Mouse (Mus musculus) ovary, postnatal 14 days (tissue): Measurements from ENCODE around the gene Tent5b.
"Not testable (repeated sequence)": the region's sequence is repeated elsewhere in the genome, so short reads cannot be mapped to it uniquely, and the experiment has no call there.

ENCODE experiments used
- DNase-seq: peaks from one replicate; pipeline ENCODE4 v3.0.0; 2022; ENCODE audit warnings: low spot score

Gene Tent5b

DNA sequence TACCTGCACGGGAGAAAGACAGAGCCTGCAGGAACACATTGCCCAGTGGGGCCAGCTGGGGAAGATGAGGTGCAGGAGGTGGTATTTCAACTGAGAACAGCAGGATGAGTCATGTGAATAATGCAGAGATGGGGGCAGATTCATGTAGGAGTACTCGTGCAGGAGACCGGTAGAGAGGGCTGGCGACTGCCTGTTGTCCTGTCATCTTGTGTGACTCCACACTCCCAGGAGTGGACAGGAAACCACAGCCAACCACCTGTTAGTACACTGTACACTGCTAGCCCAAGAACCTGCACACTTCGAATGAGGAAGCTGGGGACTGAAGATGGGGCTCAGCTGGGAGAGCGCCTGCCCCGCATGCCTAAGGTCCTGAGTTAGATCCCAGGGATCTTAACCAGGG lies 21.6 kb downstream of the Tent5b start:
- DNase-seq, result no peak

DNA sequence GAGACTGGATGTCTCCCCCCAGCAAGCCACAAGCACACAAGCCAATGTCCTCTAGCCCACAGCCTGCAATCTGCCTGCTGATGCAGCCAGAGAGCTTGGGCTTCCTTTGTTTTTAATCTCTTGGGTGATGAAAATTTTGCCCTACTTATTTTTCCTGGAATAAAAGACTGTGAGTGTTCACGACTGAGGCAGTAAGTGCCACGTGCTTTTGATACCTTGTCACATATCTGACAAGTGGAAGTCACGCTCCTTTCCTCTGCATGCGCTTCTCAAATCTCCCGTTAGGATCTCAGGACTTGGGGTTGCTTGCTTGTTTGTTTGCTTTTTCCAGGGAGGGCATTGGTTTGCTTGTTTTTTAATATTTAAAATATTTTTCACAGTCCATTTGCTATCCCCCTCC lies 24.4 kb downstream of the Tent5b start:
- DNase-seq, result no peak

DNA sequence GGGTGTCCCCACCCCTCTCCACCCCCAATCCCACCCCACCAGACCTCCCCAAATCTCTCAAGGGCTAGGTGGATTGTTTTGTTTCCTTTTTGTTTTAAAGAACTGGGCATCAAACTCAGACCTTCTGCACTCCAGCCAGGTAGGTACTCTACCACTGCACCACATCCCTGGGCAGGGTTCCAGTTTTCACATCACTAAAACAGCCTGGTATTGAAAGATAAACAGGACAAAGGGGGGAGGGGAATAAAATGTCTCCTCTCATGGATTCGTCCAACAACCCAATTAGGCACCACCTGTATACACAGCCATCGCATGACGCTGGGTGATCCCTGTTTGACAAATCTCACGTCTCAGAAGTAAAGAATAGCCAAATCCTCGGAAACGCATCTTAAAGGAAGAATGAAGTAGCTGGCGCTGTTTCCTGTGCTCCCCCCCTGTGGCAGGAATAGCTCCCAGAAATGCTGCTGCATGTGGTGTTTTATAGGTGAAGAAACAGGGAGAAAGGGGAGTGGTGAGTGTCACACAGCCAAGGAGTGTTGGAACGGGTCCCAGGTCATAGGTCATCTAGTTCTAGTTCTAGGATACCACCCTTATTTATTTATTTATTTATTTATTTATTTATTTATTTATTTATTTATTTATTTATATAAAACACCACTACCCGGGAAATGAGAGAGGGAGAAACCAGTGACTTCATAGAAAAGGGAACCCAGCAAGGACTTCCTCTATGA lies 25.0 kb downstream of the Tent5b start:
- no peak for DNase-seq

DNA sequence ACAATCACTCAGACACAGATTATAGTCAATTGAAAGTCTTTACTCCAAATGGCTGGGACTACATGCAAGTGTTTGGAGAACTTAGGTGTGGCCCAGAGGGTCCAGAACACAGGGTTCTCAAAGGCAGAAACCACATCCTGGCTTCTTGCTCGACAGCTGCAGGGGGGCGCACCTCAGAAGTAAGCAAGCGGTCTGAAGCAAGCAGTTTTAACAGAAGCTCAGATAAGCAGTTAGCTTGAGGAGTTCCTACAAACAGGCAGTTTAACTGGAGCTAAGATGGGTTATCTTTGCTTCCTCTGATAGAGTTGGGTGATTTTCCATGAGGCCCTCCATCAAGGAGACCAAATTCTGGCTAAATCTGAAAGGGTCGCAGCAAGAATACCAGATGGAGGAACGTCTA lies 26.6 kb downstream of the Tent5b start:
- no peak for DNase-seq

DNA sequence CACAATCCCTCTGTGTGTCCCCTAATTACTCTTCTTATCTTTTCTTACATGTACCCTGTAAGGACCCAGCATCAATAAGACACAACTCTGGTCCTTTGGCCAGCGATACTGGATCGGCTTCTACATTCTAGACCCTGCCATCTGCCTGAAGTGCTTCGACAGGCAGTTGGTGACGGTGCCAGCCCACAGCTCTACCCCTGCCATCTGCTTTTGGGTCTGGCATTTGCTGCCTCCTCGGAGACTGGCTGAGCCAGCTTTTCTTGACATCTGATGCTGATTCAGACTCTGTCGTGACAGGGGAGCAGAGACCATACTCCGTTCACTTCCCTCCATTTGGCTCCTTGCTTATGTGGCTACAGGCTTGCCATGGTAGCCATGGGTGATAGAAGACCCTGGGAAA lies 29.1 kb downstream of the Tent5b start:
- no peak for DNase-seq

DNA sequence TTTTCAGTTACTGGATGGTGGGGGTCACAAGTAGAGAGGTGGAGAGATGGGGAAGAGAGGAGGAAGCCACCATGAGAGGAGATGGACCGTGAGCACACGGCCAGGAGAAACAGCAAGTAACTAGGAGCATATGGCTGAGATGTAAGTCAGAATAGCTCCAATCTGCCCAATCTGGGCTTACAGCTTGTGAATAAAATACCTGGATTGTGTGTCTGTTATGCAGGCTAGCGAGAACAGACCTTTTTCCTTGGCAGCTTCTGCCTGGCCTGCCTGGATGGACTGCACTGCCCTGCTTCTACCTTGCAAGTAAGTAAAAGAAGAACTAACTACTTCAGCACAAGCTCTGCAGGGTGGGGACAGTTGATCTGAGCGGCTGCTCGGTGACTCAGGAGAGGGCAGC lies 31.1 kb downstream of the Tent5b start:
- DNase-seq, result no peak

DNA sequence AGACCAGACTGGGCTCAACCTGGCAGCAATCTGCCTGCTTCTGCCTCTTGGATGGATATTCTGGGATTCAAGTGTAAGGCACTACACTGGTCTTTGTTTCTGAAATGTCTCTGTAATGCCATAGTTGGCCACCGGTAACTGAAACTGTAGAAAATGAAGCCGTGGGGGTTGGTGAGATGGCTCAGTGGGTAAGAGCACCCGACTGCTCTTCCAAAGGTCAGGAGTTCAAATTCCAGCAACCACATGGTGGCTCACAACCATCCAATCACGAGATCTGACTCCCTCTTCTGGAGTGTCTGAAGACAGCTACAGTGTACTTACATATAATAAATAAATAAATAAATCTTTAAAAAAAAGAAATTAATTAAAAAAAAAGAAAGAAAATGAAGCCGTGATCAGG lies 32.6 kb downstream of the Tent5b start:
- DNase-seq, result not testable (repeated sequence)

DNA sequence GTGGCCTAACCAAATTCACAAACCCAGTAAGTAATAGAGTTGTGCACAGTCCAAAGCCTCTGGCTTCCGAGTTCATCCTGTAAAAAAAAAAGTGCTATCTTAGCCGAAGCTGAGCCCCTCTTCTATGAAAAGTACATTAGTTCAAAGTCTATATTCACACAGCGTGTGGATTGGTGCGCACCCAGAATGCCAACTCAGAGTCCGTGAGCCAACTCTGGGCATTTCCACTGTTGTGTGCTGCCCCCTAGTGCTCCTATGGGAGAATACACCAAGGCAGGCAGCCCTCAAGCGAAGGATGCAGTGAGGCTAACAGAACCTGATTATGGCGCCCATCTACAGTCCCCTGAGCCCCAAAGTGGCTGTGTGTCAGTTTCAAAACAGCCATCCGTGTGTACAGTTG lies 33.0 kb downstream of the Tent5b start:
- DNase-seq, result peak; percentile 62

DNA sequence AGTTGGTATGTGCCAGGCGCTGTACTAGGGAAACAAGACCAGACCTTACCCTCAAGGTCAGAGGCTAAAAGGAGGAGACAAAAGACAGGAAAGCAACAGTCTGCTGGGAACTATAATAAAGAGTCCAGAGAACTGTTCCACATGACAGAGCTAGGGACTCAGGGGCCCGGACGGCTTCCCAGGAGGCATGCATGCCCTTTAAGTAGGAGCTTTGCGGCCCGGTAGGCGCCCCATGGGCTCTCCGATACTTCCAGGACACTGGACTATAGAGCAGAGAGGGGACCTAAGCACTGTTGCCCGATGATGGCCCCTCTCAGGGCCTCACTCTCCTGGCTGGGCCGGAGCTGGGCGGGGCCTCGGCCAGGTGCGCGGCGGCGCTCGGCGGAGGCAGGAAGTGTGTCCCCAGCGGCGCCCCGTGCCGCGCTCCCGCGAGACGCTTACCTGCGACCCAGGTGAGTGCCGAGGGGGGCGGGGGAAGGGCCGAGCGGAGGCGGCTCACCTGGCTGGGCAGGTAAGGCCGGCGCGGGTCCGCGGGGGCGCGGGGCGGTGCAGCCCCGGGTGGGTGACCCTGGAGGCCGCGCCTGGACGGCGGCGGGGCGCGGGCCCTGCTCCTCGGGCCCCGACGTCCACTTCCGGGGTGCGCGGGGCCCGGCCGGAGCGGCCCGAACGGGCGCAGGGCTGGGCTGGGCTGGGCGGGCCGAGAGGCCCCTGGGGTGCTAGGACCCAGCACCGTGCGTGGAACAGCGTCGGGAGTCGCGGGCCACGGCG lies 38.9 kb downstream of the Tent5b start, which contains the start of gene Kdf1:
TSS of gene Kdf1 (plus strand) at position 363 of the 768 bp plus-strand sequence.
- DNase-seq, result peak; percentile 48

DNA sequence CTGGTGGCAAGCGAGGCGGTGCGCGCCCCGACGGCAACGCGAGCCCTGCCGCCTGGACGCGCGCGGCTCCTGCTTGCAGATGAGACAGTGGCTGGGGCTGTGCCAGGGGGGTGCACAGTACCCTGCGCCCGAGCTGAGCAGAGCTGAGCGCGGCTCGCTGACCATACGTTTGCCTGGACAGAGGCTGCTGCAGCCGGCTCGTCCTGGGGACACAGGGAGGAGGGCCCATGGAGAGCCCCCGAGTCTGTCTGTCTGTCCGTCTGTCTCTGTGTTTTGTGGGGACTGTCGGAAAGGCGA lies 39.4 kb downstream of the Tent5b start:
- no peak for DNase-seq

DNA sequence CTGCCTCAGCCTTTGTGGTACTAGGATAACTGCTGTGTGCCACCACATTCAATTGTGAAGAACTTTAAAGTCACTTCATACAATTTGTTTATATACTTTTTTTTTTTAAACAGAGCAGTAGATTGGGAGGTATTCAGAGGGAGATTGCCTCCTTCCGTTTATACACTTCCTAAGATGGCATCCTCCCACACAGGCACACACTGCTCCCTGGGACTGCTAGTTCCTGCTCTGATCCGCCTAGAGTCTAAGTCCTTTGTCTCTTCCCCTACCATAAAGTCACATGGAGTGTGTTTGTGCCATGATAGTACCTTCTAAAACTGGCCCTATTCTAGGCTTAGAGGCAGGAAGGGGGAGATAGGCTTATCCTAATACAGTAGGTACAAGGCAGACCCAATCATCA lies 41.6 kb downstream of the Tent5b start:
- no peak for DNase-seq

DNA sequence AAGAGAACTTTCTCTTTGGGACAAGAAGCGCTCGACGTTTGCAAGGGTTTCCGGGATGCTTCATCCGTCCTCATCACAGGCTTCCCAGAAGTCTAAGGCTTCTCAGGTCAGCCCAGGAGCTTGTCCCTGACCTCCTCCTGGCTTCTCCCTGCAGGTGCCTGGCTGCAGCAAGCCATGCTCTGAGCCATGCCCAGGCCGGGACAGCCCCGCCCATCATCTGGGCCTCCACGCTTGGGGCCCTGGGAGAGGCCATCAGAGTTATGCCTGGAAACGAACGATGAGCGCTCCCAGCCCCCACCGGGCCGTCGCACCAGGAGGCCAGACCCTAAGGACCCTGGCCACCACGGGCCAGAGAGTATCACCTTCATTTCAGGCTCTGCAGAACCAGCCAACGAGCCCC lies 47.9 kb downstream of the Tent5b start:
- DNase-seq, result no peak

DNA sequence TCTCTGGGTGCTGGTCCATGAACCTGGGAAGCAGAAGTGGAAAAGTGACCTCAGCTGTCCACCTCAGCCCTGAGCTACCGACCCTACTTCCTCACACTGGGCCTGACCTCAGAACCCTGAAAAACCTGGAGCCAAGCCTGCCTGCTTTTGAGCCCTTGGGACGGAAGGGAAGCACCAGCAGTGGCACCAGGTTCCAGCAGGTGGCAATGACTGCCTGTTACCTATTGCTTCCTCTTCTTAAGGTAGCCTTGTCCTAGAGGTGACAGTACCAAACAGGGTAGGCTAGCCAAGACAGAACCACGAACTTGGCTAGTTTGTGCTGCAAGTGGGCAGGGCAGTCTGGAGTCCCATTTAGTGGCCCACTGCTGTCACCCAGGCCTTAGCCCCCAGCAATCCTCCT lies 52.8 kb downstream of the Tent5b start:
- DNase-seq, result no peak

DNA sequence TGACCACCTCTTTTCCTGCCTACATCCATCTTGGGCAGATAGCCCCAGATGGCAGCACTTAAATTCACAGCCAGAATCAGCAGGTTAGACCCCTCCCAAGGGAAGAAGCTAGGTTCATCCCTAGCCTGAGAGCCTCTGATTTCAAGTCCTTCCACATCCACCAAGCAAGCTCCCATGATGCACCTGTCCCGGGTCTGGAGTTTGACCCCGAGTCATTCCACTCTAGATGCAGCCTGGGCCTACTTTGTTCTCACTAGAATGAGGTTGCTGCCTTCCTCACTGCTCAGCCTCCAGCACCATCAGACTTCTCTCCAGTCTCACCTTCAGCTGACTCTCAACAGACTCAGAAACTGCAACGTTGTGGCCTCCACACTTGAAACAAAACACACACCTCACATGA lies 56.1 kb downstream of the Tent5b start:
- DNase-seq, result no peak

DNA sequence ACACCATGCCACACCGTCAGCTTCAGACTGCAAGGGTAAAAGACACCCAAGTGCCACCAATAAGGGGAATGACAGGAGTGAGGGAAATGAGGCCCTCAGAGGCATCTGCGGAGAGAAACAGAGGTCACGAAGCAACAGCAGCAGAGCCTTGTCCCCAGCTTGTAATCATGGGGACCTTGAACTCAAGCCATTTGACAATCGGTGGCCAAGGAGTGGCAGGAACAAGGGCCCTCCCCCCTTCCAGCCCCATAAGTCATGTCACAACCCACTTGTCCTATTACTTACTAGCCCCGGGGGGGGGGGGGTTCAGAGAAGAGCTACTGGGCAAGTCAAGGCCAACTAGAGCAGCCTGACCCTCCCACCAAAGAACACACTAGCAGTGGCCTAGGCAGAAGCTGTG lies 56.7 kb downstream of the Tent5b start:
- no peak for DNase-seq
